Mouse (Mus musculus) testis, adult 2 months (tissue): ENCODE data around the gene Pmvk.

ENCODE experiments used
- CTCF ChIP-seq: fragments of 200-500 bp; IDR thresholded peaks from 2 replicates; pipeline ENCODE4 v1.5.1; 2012; ENCODE audit warnings: low read depth, mild to moderate bottlenecking, inconsistent platforms, low read length, moderate library complexity; ENCODE audit not compliant: control insufficient read depth, insufficient read depth, insufficient replicate concordance
- POLR2A ChIP-seq: fragments of 200-500 bp; IDR thresholded peaks from 2 replicates; pipeline ENCODE4 v1.6.1; 2012; ENCODE audit warnings: low read depth, mild to moderate bottlenecking, inconsistent platforms, low read length, moderate library complexity; ENCODE audit not compliant: control insufficient read depth

GRCm38 (mm10) chr3:89436176-89437113, 17.9 kb upstream of the Pmvk start, which contains the start of gene Pbxip1:
- TF ChIP-seq CTCF: no peak
- no peak for TF ChIP-seq POLR2A
